Mouse (Mus musculus): ENCODE results near the gene Me3. TPM values are rescaled to one million over a fixed set of nuclear protein-coding genes. Genes with fewer than 3 reads are reported as not detected.

Gene Me3
- polyA plus RNA-seq, 1 experiment from 2014 or later = 3.5 TPM

- H3K4me3 ChIP-seq (ENCODE audit: low read depth, low read length) = no peak overlapping the region
- H3K4me1 ChIP-seq (replicated peaks; ENCODE audit: control insufficient read depth, insufficient read depth, low read length) = no peaks in the 10 kb centered on the region
- H3K36me3 ChIP-seq (ENCODE audit: control insufficient read depth, insufficient read depth) = no peaks in the 10 kb centered on the region
- H3K9ac ChIP-seq (ENCODE audit: low read depth, low read length) = no peak overlapping the region
- ATAC-seq = no peak
- H3K9me3 ChIP-seq (ENCODE audit: control insufficient read depth) = no peaks in the 10 kb centered on the region
- TF ChIP-seq CTCF (IDR thresholded peaks at IDR 0.05; ENCODE audit: low read depth) = no peak
- H3K27ac ChIP-seq (ENCODE audit: low read depth, low read length) = no peak overlapping the region
- H3K4me2 ChIP-seq (replicated peaks; ENCODE audit: low read depth) = no peak overlapping the region
- no peaks in the 10 kb centered on the region for H3K27me3 ChIP-seq (replicated peaks; ENCODE audit: control insufficient read depth, insufficient read depth, low read length)
Measured at GRCm38 (mm10) chr7:89676176-89676575, 44.0 kb downstream of the Me3 start.

DNA sequence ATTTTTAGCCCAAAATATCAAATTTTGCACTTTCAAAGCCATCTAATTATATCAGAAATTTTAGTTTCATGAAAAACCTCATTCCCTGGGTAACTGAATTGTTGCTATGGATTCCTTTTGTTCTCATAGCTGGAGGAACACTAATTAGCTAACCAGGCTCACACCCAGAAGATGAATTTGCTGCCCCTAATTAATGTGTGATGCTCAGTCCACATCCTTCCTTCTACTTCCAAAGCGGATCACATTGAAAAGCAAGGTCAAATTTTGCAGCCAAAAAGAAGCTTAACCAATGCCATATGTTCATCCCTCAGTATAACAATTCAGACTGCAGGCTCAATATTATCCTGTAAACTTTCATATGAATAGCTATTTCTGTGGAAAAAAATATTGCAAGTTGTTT is 45.7 kb downstream of the Me3 start:
- no peaks in the 10 kb centered on the region for H3K9me3 ChIP-seq (ENCODE audit: control insufficient read depth)
- no peak for TF ChIP-seq CTCF (IDR thresholded peaks at IDR 0.05; ENCODE audit: low read depth)
- H3K36me3 ChIP-seq (ENCODE audit: control insufficient read depth, insufficient read depth) = no peaks in the 10 kb centered on the region
- no peaks in the 10 kb centered on the region for H3K4me1 ChIP-seq (replicated peaks; ENCODE audit: control insufficient read depth, insufficient read depth, low read length)
- no peak overlapping the region for H3K4me2 ChIP-seq (replicated peaks; ENCODE audit: low read depth)
- ATAC-seq = no peak
- no peak overlapping the region for H3K4me3 ChIP-seq (ENCODE audit: low read depth, low read length)
- WGBS = 73% methylated on average over 1 of the region's 1 CpGs
- H3K27ac ChIP-seq (ENCODE audit: low read depth, low read length) = no peak overlapping the region
- no peak overlapping the region for H3K9ac ChIP-seq (ENCODE audit: low read depth, low read length)
- no peaks in the 10 kb centered on the region for H3K27me3 ChIP-seq (replicated peaks; ENCODE audit: control insufficient read depth, insufficient read depth, low read length)

DNA sequence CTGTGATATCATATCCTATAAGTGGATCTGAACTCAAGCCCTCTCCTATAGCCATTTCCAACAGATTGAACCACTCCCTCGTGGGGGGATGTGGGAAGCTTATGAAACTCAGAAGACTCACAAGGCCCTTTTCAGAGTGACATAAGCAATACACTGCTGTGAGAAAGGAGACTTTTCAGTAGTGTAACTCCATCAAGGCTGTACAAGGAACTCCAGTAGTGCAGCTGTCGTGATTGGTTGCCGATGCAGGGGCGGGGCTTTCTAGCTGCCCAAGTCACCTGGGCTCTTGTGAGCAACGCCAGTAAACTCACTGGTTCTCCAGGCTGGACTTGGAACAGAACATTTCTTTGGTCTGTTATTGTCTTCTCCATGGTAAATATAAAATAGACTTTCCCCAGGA is 46.5 kb downstream of the Me3 start:
- Histone ChIP-seq H3K36me3 (ENCODE audit: control insufficient read depth, insufficient read depth) (no peaks in the 10 kb centered on the region), H3K4me2 (replicated peaks; ENCODE audit: low read depth) (no peak overlapping the region), H3K4me3 (ENCODE audit: low read depth, low read length) (no peak overlapping the region), H3K4me1 (replicated peaks; ENCODE audit: control insufficient read depth, insufficient read depth, low read length) (no peaks in the 10 kb centered on the region), H3K27me3 (replicated peaks; ENCODE audit: control insufficient read depth, insufficient read depth, low read length) (no peaks in the 10 kb centered on the region), H3K9me3 (ENCODE audit: control insufficient read depth) (no peaks in the 10 kb centered on the region), H3K9ac (ENCODE audit: low read depth, low read length) (no peak overlapping the region), H3K27ac (ENCODE audit: low read depth, low read length) (no peak overlapping the region)
- 90% methylated on average over 5 of the region's 5 CpGs for WGBS
- no peak for TF ChIP-seq CTCF (IDR thresholded peaks at IDR 0.05; ENCODE audit: low read depth)
- no peak for ATAC-seq

DNA sequence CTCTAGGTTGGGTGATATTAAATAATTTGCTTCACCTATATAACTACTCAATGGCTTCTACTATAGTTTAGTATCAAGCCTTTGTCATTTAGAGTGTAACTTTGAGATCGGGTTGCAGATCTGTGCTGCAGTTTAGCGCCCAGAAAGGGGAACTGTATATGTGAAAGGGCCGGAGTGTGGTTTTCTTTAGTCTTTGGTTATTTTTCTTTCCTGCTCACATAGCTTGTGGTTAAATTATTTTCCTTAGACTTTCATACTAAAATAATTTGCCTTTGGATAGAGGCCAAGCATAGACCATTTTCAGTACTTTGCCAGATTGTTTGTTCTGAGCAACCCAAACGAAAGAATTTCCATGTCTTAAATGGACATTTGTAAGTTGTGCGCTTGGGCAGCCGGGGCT is 46.9 kb downstream of the Me3 start:
- no peaks in the 10 kb centered on the region for H3K36me3 ChIP-seq (ENCODE audit: control insufficient read depth, insufficient read depth)
- no peaks in the 10 kb centered on the region for H3K27me3 ChIP-seq (replicated peaks; ENCODE audit: control insufficient read depth, insufficient read depth, low read length)
- H3K9ac ChIP-seq (ENCODE audit: low read depth, low read length) = no peak overlapping the region
- no peak overlapping the region for H3K4me2 ChIP-seq (replicated peaks; ENCODE audit: low read depth)
- H3K4me3 ChIP-seq (ENCODE audit: low read depth, low read length) = no peak overlapping the region
- H3K9me3 ChIP-seq (ENCODE audit: control insufficient read depth) = no peaks in the 10 kb centered on the region
- H3K27ac ChIP-seq (ENCODE audit: low read depth, low read length) = no peak overlapping the region
- WGBS = 77% methylated on average over 6 of the region's 6 CpGs
- no peak for ATAC-seq
- no peak for TF ChIP-seq CTCF (IDR thresholded peaks at IDR 0.05; ENCODE audit: low read depth)
- H3K4me1 ChIP-seq (replicated peaks; ENCODE audit: control insufficient read depth, insufficient read depth, low read length) = no peaks in the 10 kb centered on the region

DNA sequence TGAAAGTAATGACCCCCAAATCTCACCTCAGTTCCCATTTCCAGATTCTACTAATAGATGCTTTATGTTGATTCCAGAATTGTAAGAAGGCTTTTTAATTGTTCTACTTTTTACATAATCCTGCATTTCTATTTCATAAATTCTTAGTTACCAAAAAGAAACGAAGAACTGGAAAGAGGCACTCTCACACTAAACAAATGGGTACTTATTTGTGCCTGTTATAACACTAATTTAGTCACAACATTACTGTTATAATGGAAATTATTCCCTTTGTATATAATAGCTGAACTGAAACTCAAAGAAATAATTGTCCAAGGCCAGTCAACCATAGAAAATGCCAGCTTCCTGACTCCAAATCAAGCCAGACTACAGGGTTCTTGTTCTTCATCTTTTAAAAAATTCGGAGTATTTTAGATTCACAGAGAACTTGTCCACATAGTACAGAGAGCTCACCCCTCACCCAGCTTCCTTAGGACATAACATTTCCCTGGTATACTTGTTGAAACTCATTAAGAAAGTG is 47.5 kb downstream of the Me3 start:
- 87% methylated on average over 2 of the region's 2 CpGs for WGBS
- Histone ChIP-seq H3K4me2 (replicated peaks; ENCODE audit: low read depth) (no peak overlapping the region), H3K9me3 (ENCODE audit: control insufficient read depth) (no peaks in the 10 kb centered on the region), H3K4me1 (replicated peaks; ENCODE audit: control insufficient read depth, insufficient read depth, low read length) (no peaks in the 10 kb centered on the region), H3K36me3 (ENCODE audit: control insufficient read depth, insufficient read depth) (no peaks in the 10 kb centered on the region), H3K27me3 (replicated peaks; ENCODE audit: control insufficient read depth, insufficient read depth, low read length) (no peaks in the 10 kb centered on the region), H3K9ac (ENCODE audit: low read depth, low read length) (no peak overlapping the region), H3K4me3 (ENCODE audit: low read depth, low read length) (no peak overlapping the region), H3K27ac (ENCODE audit: low read depth, low read length) (no peak overlapping the region)
- TF ChIP-seq CTCF (IDR thresholded peaks at IDR 0.05; ENCODE audit: low read depth) = no peak
- no peak for ATAC-seq

- H3K36me3 ChIP-seq (ENCODE audit: control insufficient read depth, insufficient read depth) = no peaks in the 10 kb centered on the region
- TF ChIP-seq CTCF (IDR thresholded peaks at IDR 0.05; ENCODE audit: low read depth) = no peak
- no peak overlapping the region for H3K27ac ChIP-seq (ENCODE audit: low read depth, low read length)
- no peaks in the 10 kb centered on the region for H3K9me3 ChIP-seq (ENCODE audit: control insufficient read depth)
- no peak for ATAC-seq
- no peak overlapping the region for H3K9ac ChIP-seq (ENCODE audit: low read depth, low read length)
- WGBS = 78% methylated on average over 3 of the region's 3 CpGs
- no peak overlapping the region for H3K4me3 ChIP-seq (ENCODE audit: low read depth, low read length)
- no peaks in the 10 kb centered on the region for H3K27me3 ChIP-seq (replicated peaks; ENCODE audit: control insufficient read depth, insufficient read depth, low read length)
- no peak overlapping the region for H3K4me2 ChIP-seq (replicated peaks; ENCODE audit: low read depth)
- H3K4me1 ChIP-seq (replicated peaks; ENCODE audit: control insufficient read depth, insufficient read depth, low read length) = no peaks in the 10 kb centered on the region
Measured at GRCm38 (mm10) chr7:89680891-89681290, 48.7 kb downstream of the Me3 start.

All from intestine, postnatal 0 days (tissue).